Mouse (Mus musculus) right cerebral cortex, postnatal 25 days (tissue): Measurements from ENCODE around the gene Rragb.
"Not testable (repeated sequence)": the region's sequence is repeated elsewhere in the genome, so short reads cannot be mapped to it uniquely, and the experiment has no call there.

Source experiments
- DNase-seq: peaks from one replicate; pipeline ENCODE4 v3.0.0; 2022

Rragb gene

DNA sequence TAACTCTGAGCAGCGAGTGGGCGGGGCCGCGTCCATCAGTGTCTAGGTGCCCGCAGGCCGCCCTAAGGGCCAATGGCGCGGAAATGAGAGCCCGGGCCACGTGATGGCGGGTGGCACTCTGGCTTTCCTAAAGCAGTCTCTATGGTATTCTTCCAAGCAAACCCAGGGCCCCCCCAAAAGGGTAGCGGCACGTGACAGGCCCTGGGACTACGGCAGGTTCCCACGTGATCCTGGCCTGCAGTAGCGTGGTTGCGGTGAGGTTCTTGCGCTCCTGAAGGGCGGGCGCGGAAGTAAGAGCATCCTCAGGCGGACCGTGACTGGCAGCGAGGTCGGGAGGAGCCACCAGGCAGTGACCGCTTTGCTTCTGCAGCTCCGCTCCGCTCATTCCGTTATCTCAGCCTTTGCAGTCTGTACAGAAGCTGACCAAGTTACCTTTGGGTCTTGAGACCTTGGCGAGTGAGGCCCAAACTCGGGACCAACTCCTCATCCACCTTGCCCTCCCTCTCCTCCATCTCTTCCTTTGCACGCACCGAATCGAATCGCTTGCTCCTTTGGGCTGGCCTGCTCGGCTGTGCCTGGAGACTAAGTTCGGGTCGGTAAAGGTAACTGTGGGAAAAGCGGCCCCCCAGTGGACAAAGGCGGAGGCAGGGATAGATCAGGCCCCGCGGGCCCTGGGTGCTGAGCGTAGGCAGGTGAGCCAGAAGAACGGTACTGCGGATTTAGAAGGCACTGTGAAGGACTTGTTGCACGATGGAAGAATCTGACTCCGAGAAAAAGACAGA lies at the start of gene Rragb:
Gene Rragb (plus strand): TSS at position 248 of the 782 bp plus-strand sequence.
- DNase-seq, result peak; percentile 80

GRCm38 (mm10) chrX:153118486-153118885 lies 21.3 kb upstream of the Rragb start, which contains the start of gene Foxr2:
Foxr2 (plus strand) TSS chrX:153118786.
- DNase-seq, result no peak

GRCm38 (mm10) chrX:153119013-153119412 lies 20.8 kb upstream of the Rragb start:
- no peak for DNase-seq

- DNase-seq, result no peak
Observed at GRCm38 (mm10) chrX:153142656-153143055, 2.9 kb downstream of the Rragb start.

DNA sequence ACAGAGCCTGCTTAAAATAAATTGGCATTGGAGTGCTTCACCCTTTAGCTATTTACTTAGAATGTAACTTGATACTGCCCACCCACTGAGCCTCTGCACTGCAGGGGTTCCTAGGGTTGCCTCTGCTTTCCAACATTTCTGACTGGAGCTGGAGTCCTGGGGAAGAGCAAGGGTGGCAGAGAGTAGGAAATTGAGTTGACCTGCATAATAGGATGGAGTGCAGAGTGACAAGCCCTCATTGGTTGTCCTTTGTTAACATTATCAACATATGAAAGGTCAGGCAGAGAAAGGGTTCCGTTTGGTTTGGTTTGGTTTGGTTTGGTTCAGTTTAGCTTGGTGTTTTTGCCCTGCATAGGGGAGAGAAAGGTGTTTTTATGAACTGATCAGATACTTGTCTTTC lies 12.0 kb downstream of the Rragb start:
- DNase-seq, result no peak

- no peak for DNase-seq
Observed at GRCm38 (mm10) chrX:153155322-153155721, 15.5 kb downstream of the Rragb start.

DNA sequence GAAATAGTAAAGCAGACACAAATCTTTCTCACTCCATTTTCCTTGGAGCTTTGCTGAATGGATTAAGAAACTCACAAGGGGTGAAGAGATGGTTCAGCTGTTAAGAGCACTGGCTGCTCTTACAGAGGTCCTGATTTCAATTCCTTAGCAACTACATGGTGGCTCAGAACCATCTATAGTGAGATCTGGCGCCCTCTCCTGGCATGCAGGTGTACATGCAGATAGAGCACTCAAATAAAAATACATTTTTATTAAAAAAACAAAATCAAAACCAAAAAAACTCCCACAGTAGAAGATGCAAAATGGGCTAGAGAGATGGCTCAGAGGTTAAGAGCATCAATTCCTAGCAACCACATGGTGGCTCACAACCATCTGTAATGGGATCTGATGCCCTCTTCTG lies 35.0 kb downstream of the Rragb start:
- DNase-seq, result no peak

- DNase-seq, result no peak
Observed at GRCm38 (mm10) chrX:153182221-153182620, 42.4 kb downstream of the Rragb start.

DNA sequence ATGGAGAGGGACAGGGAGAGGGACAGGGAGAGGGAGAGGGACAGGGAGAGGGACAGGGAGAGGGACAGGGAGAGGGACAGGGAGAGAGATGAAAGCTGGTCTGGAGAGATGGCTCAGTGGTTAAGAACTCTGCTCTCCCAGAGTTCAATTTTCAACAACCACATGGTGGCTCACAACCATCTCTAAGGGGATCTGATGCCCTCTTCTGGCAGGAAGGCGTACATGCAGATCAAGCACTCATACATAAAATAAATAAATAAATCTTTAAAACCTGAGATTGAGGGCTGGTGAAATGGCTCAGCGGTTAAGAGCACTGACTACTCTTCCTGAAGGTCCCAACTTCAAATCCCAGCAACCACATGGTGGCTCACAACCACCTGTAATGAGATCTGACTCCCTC lies 59.4 kb downstream of the Rragb start:
- DNase-seq, result not testable (repeated sequence)

GRCm38 (mm10) chrX:153211101-153211500 lies 71.3 kb downstream of the Rragb start:
- no peak for DNase-seq
